Mouse (Mus musculus) thymus, postnatal 25 days (tissue): ENCODE results near the gene Fam120b.

Experiments used
- DNase-seq: peaks from one replicate; pipeline ENCODE4 v3.0.0; 2022

Fam120b gene

GRCm38 (mm10) chr17:15380641-15381051 is 15.4 kb upstream of the Fam120b start:
- DNase-seq, result peak; percentile 29

- no peak for DNase-seq
Observed at GRCm38 (mm10) chr17:15381092-15381860, 14.7 kb upstream of the Fam120b start.

- no peak for DNase-seq
Observed at GRCm38 (mm10) chr17:15381869-15382660, 13.9 kb upstream of the Fam120b start.

- DNase-seq, result no peak
Observed at GRCm38 (mm10) chr17:15383360-15383759, 12.6 kb upstream of the Fam120b start.

- DNase-seq, result no peak
Observed at GRCm38 (mm10) chr17:15388892-15389291, 7.1 kb upstream of the Fam120b start.

- DNase-seq, result no peak
Observed at GRCm38 (mm10) chr17:15389356-15389755, 6.6 kb upstream of the Fam120b start.

- no peak for DNase-seq
Observed at GRCm38 (mm10) chr17:15401716-15402115, 5.7 kb downstream of the Fam120b start.

GRCm38 (mm10) chr17:15406576-15406975 is 10.6 kb downstream of the Fam120b start:
- no peak for DNase-seq

- DNase-seq, result no peak
Observed at GRCm38 (mm10) chr17:15409261-15409660, 13.3 kb downstream of the Fam120b start.

GRCm38 (mm10) chr17:15410861-15411260 is 14.9 kb downstream of the Fam120b start:
- no peak for DNase-seq

GRCm38 (mm10) chr17:15416596-15417215 is 20.7 kb downstream of the Fam120b start:
- DNase-seq, result no peak

GRCm38 (mm10) chr17:15419534-15419933 is 23.5 kb downstream of the Fam120b start:
- no peak for DNase-seq

GRCm38 (mm10) chr17:15420021-15420603 is 24.1 kb downstream of the Fam120b start:
- no peak for DNase-seq

- DNase-seq, result no peak
Observed at GRCm38 (mm10) chr17:15421446-15421845, 25.4 kb downstream of the Fam120b start.

- no peak for DNase-seq
Observed at GRCm38 (mm10) chr17:15422666-15423065, 26.7 kb downstream of the Fam120b start.

GRCm38 (mm10) chr17:15423080-15423765 is 27.2 kb downstream of the Fam120b start:
- DNase-seq, result no peak

- no peak for DNase-seq
Observed at GRCm38 (mm10) chr17:15425931-15426330, 29.9 kb downstream of the Fam120b start.

GRCm38 (mm10) chr17:15429451-15429850 is 33.4 kb downstream of the Fam120b start:
- DNase-seq, result no peak

- DNase-seq, result no peak
Observed at GRCm38 (mm10) chr17:15429937-15430336, 33.9 kb downstream of the Fam120b start.

GRCm38 (mm10) chr17:15431021-15431514 is 35.1 kb downstream of the Fam120b start:
- DNase-seq, result no peak

- DNase-seq, result no peak
Observed at GRCm38 (mm10) chr17:15431551-15431950, 35.5 kb downstream of the Fam120b start.

GRCm38 (mm10) chr17:15432036-15432435 is 36.0 kb downstream of the Fam120b start:
- DNase-seq, result no peak
